Mouse (Mus musculus) fibroblast of lung, adult 2 months (primary cell): ENCODE results near the gene Tmf1.

Experiments
- DNase-seq: peaks from one replicate; pipeline ENCODE4 v3.0.0-alpha.2; 2011; ENCODE audit warnings: low read depth

Tmf1 gene

GRCm38 (mm10) chr6:97204252-97204869, 25.4 kb upstream of the Tmf1 start:
- no peak for DNase-seq

GRCm38 (mm10) chr6:97202477-97202876, 23.6 kb upstream of the Tmf1 start:
- no peak for DNase-seq

- DNase-seq, result no peak
Observed at GRCm38 (mm10) chr6:97200437-97200836, 21.5 kb upstream of the Tmf1 start.

- DNase-seq, result peak; percentile 48
Observed at GRCm38 (mm10) chr6:97179367-97179828, 476 bp upstream of the Tmf1 start.

- DNase-seq, result no peak
Observed at GRCm38 (mm10) chr6:97175716-97176115, 3.2 kb downstream of the Tmf1 start.

- no peak for DNase-seq
Observed at GRCm38 (mm10) chr6:97150156-97150555, 28.8 kb downstream of the Tmf1 start.

GRCm38 (mm10) chr6:97149721-97150120, 29.2 kb downstream of the Tmf1 start:
- DNase-seq, result no peak

- DNase-seq, result peak; percentile 54
Observed at GRCm38 (mm10) chr6:97148383-97149251, 30.3 kb downstream of the Tmf1 start, which contains the start of gene Eogt. TSS of gene Eogt (minus strand) at chr6:97149182.

- DNase-seq, result peak; percentile 17
Observed at GRCm38 (mm10) chr6:97147755-97148382, 31.1 kb downstream of the Tmf1 start.

- DNase-seq, result peak; percentile 65
Observed at GRCm38 (mm10) chr6:97145156-97145555, 33.8 kb downstream of the Tmf1 start.

GRCm38 (mm10) chr6:97144359-97144758, 34.6 kb downstream of the Tmf1 start:
- DNase-seq, result no peak

GRCm38 (mm10) chr6:97142611-97143010, 36.3 kb downstream of the Tmf1 start:
- DNase-seq, result no peak

- no peak for DNase-seq
Observed at GRCm38 (mm10) chr6:97141811-97142210, 37.1 kb downstream of the Tmf1 start.

- no peak for DNase-seq
Observed at GRCm38 (mm10) chr6:97132707-97133303, 46.1 kb downstream of the Tmf1 start.

- DNase-seq, result no peak
Observed at GRCm38 (mm10) chr6:97131808-97132207, 47.1 kb downstream of the Tmf1 start.

- no peak for DNase-seq
Observed at GRCm38 (mm10) chr6:97130979-97131378, 47.9 kb downstream of the Tmf1 start.

- no peak for DNase-seq
Observed at GRCm38 (mm10) chr6:97124336-97125010, 54.4 kb downstream of the Tmf1 start.

- DNase-seq, result no peak
Observed at GRCm38 (mm10) chr6:97120922-97121321, 58.0 kb downstream of the Tmf1 start.

GRCm38 (mm10) chr6:97118327-97118726, 60.6 kb downstream of the Tmf1 start:
- DNase-seq, result no peak

GRCm38 (mm10) chr6:97116896-97117295, 62.0 kb downstream of the Tmf1 start:
- DNase-seq, result no peak

GRCm38 (mm10) chr6:97114821-97115220, 64.1 kb downstream of the Tmf1 start:
- no peak for DNase-seq

GRCm38 (mm10) chr6:97112177-97112576, 66.7 kb downstream of the Tmf1 start:
- DNase-seq, result no peak
